Mouse (Mus musculus) large intestine, adult 2 months (tissue): ENCODE results near the gene March8. TPM values are rescaled to one million over a fixed set of nuclear protein-coding genes. Genes with fewer than 3 reads are reported as not detected.
A peak's percentile ranks its signal among the peaks of the same experiment; 100 is the strongest.
"Not testable (repeated sequence)": the region's sequence is repeated elsewhere in the genome, so short reads cannot be mapped to it uniquely, and the experiment has no call there.

Experiments used
- DNase-seq: peaks from one replicate; pipeline ENCODE4 v3.0.0-alpha.2; 2012; ENCODE audit warnings: low read depth, low spot score
- WGBS: fragments of 180-500 bp; shearing (Covaris S2); methylation state at CpG from one replicate; pipeline ENCODE4 v1.1.7; 2018; 5-methylcytosine and 5-hydroxymethylcytosine counted together
- polyA plus RNA-seq: library from polyadenylated mRNA; depleted of rRNA; stranded (reverse); fragments of >200 nt; gene quantifications from 2 replicates; pipeline ENCODE4 v1.2.3, GENCODE M21; 2012; rRNA removed

March8 gene
- polyA plus RNA-seq: 36.4 and 67.0 TPM in 2 replicates

GRCm38 (mm10) chr6:116337835-116338501 is at the start of gene March8:
March8 (plus strand) TSS chr6:116338024.
- DNase-seq: peak; percentile 66
- under 1% methylated on average over 75 of the region's 75 CpGs for WGBS

- no peak for DNase-seq
- WGBS: 64% methylated on average over 2 of the region's 2 CpGs
These were observed 26.4 kb upstream of the March8 start for GRCm38 (mm10) chr6:116311411-116311810.

GRCm38 (mm10) chr6:116319259-116319658 is 18.6 kb upstream of the March8 start:
- 82% methylated on average over 3 of the region's 3 CpGs for WGBS

GRCm38 (mm10) chr6:116326641-116327040 is 11.2 kb upstream of the March8 start:
- WGBS: 40% methylated on average over 3 of the region's 3 CpGs
- no peak for DNase-seq

More at GRCm38 (mm10) chr6:116319259-116319658, 18.6 kb upstream of the March8 start:
- DNase-seq: no peak

- no peak for DNase-seq
- WGBS: 71% methylated on average over 2 of the region's 2 CpGs
These were observed 6.4 kb upstream of the March8 start for GRCm38 (mm10) chr6:116331396-116331795.

- DNase-seq: no peak
- under 1% methylated on average over 7 of the region's 7 CpGs for WGBS
These were observed 374 bp upstream of the March8 start for GRCm38 (mm10) chr6:116337466-116337834.

GRCm38 (mm10) chr6:116338520-116338919 is 696 bp downstream of the March8 start:
- WGBS: 5% methylated on average over 8 of the region's 8 CpGs
- no peak for DNase-seq

- DNase-seq: no peak
These were observed 1.3 kb downstream of the March8 start for GRCm38 (mm10) chr6:116339088-116339487.

GRCm38 (mm10) chr6:116340521-116340920 is 2.7 kb downstream of the March8 start:
- DNase-seq: no peak
- WGBS: 88% methylated on average over 1 of the region's 1 CpGs

More at GRCm38 (mm10) chr6:116339088-116339487, 1.3 kb downstream of the March8 start:
- WGBS: 79% methylated on average over 5 of the region's 5 CpGs

GRCm38 (mm10) chr6:116347953-116348352 is 10.1 kb downstream of the March8 start:
- 63% methylated on average over 2 of the region's 2 CpGs for WGBS
- DNase-seq: no peak

- DNase-seq: no peak
- WGBS: 85% methylated on average over 3 of the region's 3 CpGs
These were observed 12.2 kb downstream of the March8 start for GRCm38 (mm10) chr6:116349997-116350396.

GRCm38 (mm10) chr6:116350643-116351042 is 12.8 kb downstream of the March8 start:
- 51% methylated on average over 6 of the region's 6 CpGs for WGBS
- DNase-seq: no peak

- DNase-seq: no peak
- 83% methylated on average over 4 of the region's 4 CpGs for WGBS
These were observed 13.7 kb downstream of the March8 start for GRCm38 (mm10) chr6:116351534-116351933.

GRCm38 (mm10) chr6:116353428-116353827 is 15.6 kb downstream of the March8 start:
- 98% methylated on average over 1 of the region's 1 CpGs for WGBS

GRCm38 (mm10) chr6:116356311-116356947 is 18.6 kb downstream of the March8 start:
- DNase-seq: not testable (repeated sequence)
- WGBS: 74% methylated on average over 8 of the region's 8 CpGs

More at GRCm38 (mm10) chr6:116353428-116353827, 15.6 kb downstream of the March8 start:
- no peak for DNase-seq

- 91% methylated on average over 4 of the region's 4 CpGs for WGBS
These were observed 19.1 kb downstream of the March8 start for GRCm38 (mm10) chr6:116356948-116357325.

GRCm38 (mm10) chr6:116358056-116358455 is 20.2 kb downstream of the March8 start:
- DNase-seq: no peak
- WGBS: 73% methylated on average over 8 of the region's 8 CpGs

More at GRCm38 (mm10) chr6:116356948-116357325, 19.1 kb downstream of the March8 start:
- DNase-seq: no peak

- DNase-seq: no peak
- 73% methylated on average over 3 of the region's 3 CpGs for WGBS
These were observed 21.4 kb downstream of the March8 start for GRCm38 (mm10) chr6:116359256-116359655.

- no peak for DNase-seq
- WGBS: 50% methylated on average over 3 of the region's 3 CpGs
These were observed 23.6 kb downstream of the March8 start for GRCm38 (mm10) chr6:116361463-116361862.

- no peak for DNase-seq
- 94% methylated on average over 4 of the region's 4 CpGs for WGBS
These were observed 24.2 kb downstream of the March8 start for GRCm38 (mm10) chr6:116361993-116362392.

GRCm38 (mm10) chr6:116367971-116368370 is 30.1 kb downstream of the March8 start:
- WGBS: 85% methylated on average over 11 of the region's 11 CpGs
- no peak for DNase-seq
